ENCODE assay signal across 8 mouse cellular contexts in the genomic region with DNA sequence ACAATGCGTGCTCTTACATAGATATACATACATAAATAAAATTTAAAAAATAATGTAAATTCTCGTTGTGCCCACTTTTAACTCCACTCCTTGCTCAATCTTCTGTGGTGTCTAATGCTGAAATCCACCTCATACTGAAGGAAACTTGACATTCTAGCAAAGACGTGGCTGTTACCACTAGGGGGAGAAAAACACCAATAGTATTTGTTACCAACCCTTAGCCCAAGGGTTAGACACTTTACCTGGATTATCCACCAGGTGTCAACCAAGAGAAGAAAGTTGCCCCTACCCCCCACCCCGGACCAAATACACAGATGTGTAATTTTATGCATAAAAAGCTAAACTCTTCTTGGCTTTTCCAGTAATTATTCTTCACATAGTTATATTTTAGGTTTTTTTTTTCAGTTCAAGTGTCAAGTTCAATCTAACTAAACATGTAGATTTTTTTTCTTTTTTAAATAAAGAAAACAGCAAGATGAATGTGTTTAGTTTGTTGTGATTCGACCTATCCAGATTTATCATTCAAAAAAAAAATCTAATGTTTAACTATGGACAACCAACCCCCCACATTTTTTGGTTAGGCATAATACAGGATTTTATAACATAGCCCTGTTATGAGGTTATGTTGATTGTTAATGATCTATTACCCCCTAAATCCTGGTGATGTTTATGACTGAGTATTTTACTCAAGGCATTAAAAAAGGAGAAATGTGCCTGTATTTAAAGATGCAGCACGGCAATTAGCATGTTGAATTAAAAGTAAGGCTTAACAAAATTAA. TPM values are rescaled to one million over a fixed set of nuclear protein-coding genes. Genes with fewer than 3 reads are reported as not detected.
DNase-seq lines count a peak whose midpoint lies in the region; ATAC-seq lines count a peak whose summit lies in the region.

No protein-coding gene starts in this region.

- no peak for ATAC-seq in intestine, embryonic 14.5 days (replicated peaks; ENCODE audit: low FRiP score, low TSS enrichment, low read depth)
- no peak for ATAC-seq in intestine, embryonic 16.5 days
- no peak for ATAC-seq in embryonic facial prominence, embryonic 14.5 days (ENCODE audit: low read depth)
- peak; percentile 21 to 28 for ATAC-seq in hematopoietic stem cell, adult 5-6 weeks (replicated peaks in 1 of 2; ENCODE audit: insufficient read depth in 1 of 2, low FRiP score in 2 of 2, low TSS enrichment in 1 of 2, low read depth in 1 of 2, poor library complexity in 2 of 2, severe bottlenecking in 2 of 2)
- ATAC-seq in megakaryocyte-erythroid progenitor cell, adult 5-6 weeks (replicated peaks; ENCODE audit: low FRiP score, low TSS enrichment, poor library complexity, severe bottlenecking), result peak; percentile 35
- ATAC-seq in stomach, embryonic 14.5 days (ENCODE audit: insufficient number of reproducible peaks, insufficient read depth, low FRiP score, low read depth), result no peak

- H3K9me3 ChIP-seq in intestine, embryonic 14.5 days (ENCODE audit: control insufficient read depth, low read length), result no peaks in the 10 kb centered on the region
- no peaks in the 10 kb centered on the region for H3K9me3 ChIP-seq in intestine, embryonic 16.5 days (ENCODE audit: control insufficient read depth, low read length)
- no peaks in the 10 kb centered on the region for H3K9me3 ChIP-seq in embryonic facial prominence, embryonic 14.5 days (ENCODE audit: control insufficient read depth, low read length)
- H3K9me3 ChIP-seq in stomach, embryonic 14.5 days (ENCODE audit: control insufficient read depth, low read depth, low read length), result no peaks in the 10 kb centered on the region

- no peaks in the 10 kb centered on the region for H3K27me3 ChIP-seq in intestine, embryonic 14.5 days (replicated peaks; ENCODE audit: control insufficient read depth, insufficient read depth, low read length)
- no peaks in the 10 kb centered on the region for H3K27me3 ChIP-seq in intestine, embryonic 16.5 days (replicated peaks; ENCODE audit: control insufficient read depth, insufficient read depth, low read length)
- H3K27me3 ChIP-seq in embryonic facial prominence, embryonic 14.5 days (replicated peaks; ENCODE audit: control insufficient read depth, insufficient read depth, low read length), result no peaks in the 10 kb centered on the region
- no peaks in the 10 kb centered on the region for H3K27me3 ChIP-seq in stomach, embryonic 14.5 days (ENCODE audit: control insufficient read depth, insufficient read depth, low read length)

- peak overlapping the region; percentile 100 for H3K27ac ChIP-seq in intestine, embryonic 14.5 days (ENCODE audit: low read depth)
- H3K27ac ChIP-seq in intestine, embryonic 16.5 days (ENCODE audit: low read length), result no peak overlapping the region; the same call in 1 of the 2 replicates
- H3K27ac ChIP-seq in embryonic facial prominence, embryonic 14.5 days (replicated peaks; ENCODE audit: low read depth, low read length), result peak overlapping the region; percentile 100
- H3K27ac ChIP-seq in stomach, embryonic 14.5 days (ENCODE audit: low read length), result peak overlapping the region; percentile 100

- H3K4me1 ChIP-seq in intestine, embryonic 14.5 days (replicated peaks; ENCODE audit: control insufficient read depth, insufficient read depth, low read length), result peaks cover 8% of the 10 kb centered on the region
- H3K4me1 ChIP-seq in intestine, embryonic 16.5 days (ENCODE audit: control insufficient read depth, insufficient read depth, low read length), result no peaks in the 10 kb centered on the region
- H3K4me1 ChIP-seq in embryonic facial prominence, embryonic 14.5 days (ENCODE audit: control insufficient read depth, insufficient read depth, low read length), result peaks cover 3% of the 10 kb centered on the region
- H3K4me1 ChIP-seq in stomach, embryonic 14.5 days (ENCODE audit: control insufficient read depth, insufficient read depth, low read length), result no peaks in the 10 kb centered on the region

- peak; percentile 65 for DNase-seq in intestine, embryonic 14.5 days (ENCODE audit: low spot score)
- peak; percentile 90 for DNase-seq in adipocyte (ENCODE audit: low spot score)
- DNase-seq in embryonic facial prominence, embryonic 14.5 days (ENCODE audit: low spot score), result peak; percentile 94
- DNase-seq in left cerebral cortex, postnatal 10 days (ENCODE audit: extremely low spot score in 1 of 2, low spot score in 2 of 2), result peak; percentile 32 to 67

- intact Hi-C loops in left cerebral cortex, postnatal 10 days (cut with DNase I), result loop anchor here (2.0 to 10.0 kb wide), 4 partner anchors 275 to 873 kb away; no protein-coding TSS in a partner anchor

- peak overlapping the region; percentile 100 for H3K9ac ChIP-seq in intestine, embryonic 14.5 days (ENCODE audit: low read length)
- no peak overlapping the region for H3K9ac ChIP-seq in intestine, embryonic 16.5 days (ENCODE audit: low read depth, low read length)
- H3K9ac ChIP-seq in embryonic facial prominence, embryonic 14.5 days (ENCODE audit: low read depth, low read length), result peak overlapping the region; percentile 100; the same call in 1 of the 2 replicates
- 0 out of 2 replicates have a peak overlapping the region, but pooled peaks have one; percentile 58 for H3K9ac ChIP-seq in stomach, embryonic 14.5 days (replicated peaks; ENCODE audit: low read depth, low read length)

- no peak overlapping the region for H3K4me3 ChIP-seq in intestine, embryonic 14.5 days (ENCODE audit: low read depth, low read length)
- no peak overlapping the region for H3K4me3 ChIP-seq in intestine, embryonic 16.5 days (ENCODE audit: low read length)
- peak overlapping the region; percentile 94; the same call in 1 of the 2 replicates for H3K4me3 ChIP-seq in embryonic facial prominence, embryonic 14.5 days (ENCODE audit: low read depth, low read length)
- peak overlapping the region; percentile 92; the same call in 1 of the 2 replicates for H3K4me3 ChIP-seq in stomach, embryonic 14.5 days (ENCODE audit: low read depth, low read length)

- peak overlapping the region; percentile 63 for H3K4me2 ChIP-seq in intestine, embryonic 14.5 days (ENCODE audit: low read length)
- no peak overlapping the region for H3K4me2 ChIP-seq in intestine, embryonic 16.5 days (ENCODE audit: low read depth, low read length)
- H3K4me2 ChIP-seq in embryonic facial prominence, embryonic 14.5 days (ENCODE audit: low read depth, low read length), result peak overlapping the region; percentile 64
- H3K4me2 ChIP-seq in stomach, embryonic 14.5 days (replicated peaks; ENCODE audit: low read depth, low read length), result peak overlapping the region; percentile 40

- 17% methylated on average over 6 of the region's 6 CpGs for WGBS in intestine, embryonic 14.5 days
- WGBS in intestine, embryonic 16.5 days, result 17% methylated on average over 6 of the region's 6 CpGs
- WGBS in embryonic facial prominence, embryonic 14.5 days, result 21% methylated on average over 6 of the region's 6 CpGs
- 19% methylated on average over 6 of the region's 6 CpGs for WGBS in stomach, embryonic 14.5 days

- H3K36me3 ChIP-seq in intestine, embryonic 14.5 days (ENCODE audit: control insufficient read depth, insufficient read depth, low read length), result no peaks in the 10 kb centered on the region
- no peaks in the 10 kb centered on the region for H3K36me3 ChIP-seq in intestine, embryonic 16.5 days (ENCODE audit: control insufficient read depth, insufficient read depth, low read length)
- H3K36me3 ChIP-seq in embryonic facial prominence, embryonic 14.5 days (ENCODE audit: control insufficient read depth, insufficient read depth, low read length), result no peaks in the 10 kb centered on the region
- no peaks in the 10 kb centered on the region for H3K36me3 ChIP-seq in stomach, embryonic 14.5 days (ENCODE audit: control insufficient read depth, insufficient read depth, low read length)

RNA-seq across cellular contexts. Expression of gene Arrdc3, which starts 1.3 kb away (rescaled TPM):
- 59.5 and 71.0 TPM in 2 replicates for polyA plus RNA-seq in intestine, embryonic 14.5 days (2014; fragmentation: Nextera tagmentation; extraction: Ambion mirVana)
- 36.2 and 40.9 TPM in 2 replicates for polyA plus RNA-seq in intestine, embryonic 16.5 days (2015; fragmentation: Nextera tagmentation; extraction: Ambion mirVana)
- 44.2 and 74.4 TPM in 2 replicates for polyA plus RNA-seq in embryonic facial prominence, embryonic 14.5 days (2014; fragmentation: Nextera tagmentation; extraction: Ambion mirVana)
- total RNA-seq in hematopoietic stem cell, adult 5-6 weeks (2017), result 54.8 and 81.4 TPM in 2 replicates
- total RNA-seq in left cerebral cortex, postnatal 10 days (2021), result 10 to 100 TPM; 28.1 to 30.4 TPM
- total RNA-seq in megakaryocyte-erythroid progenitor cell, adult 5-6 weeks (2014; fragmentation: Nextera tagmentation), result 17.6 and 32.8 TPM in 2 replicates
- total RNA-seq in megakaryocyte-erythroid progenitor cell, adult 5-6 weeks (2017), result 18.9 and 31.6 TPM in 2 replicates
- polyA plus RNA-seq in stomach, embryonic 14.5 days (2014; fragmentation: Nextera tagmentation; extraction: Ambion mirVana), result 56.5 and 61.6 TPM in 2 replicates

Comparison
In these comparisons a context has a peak if more than half of its experiments do, and no peak if none do; other contexts are left out.
1. ATAC-seq: peak in hematopoietic stem cell, adult 5-6 weeks (2 of 2) and megakaryocyte-erythroid progenitor cell, adult 5-6 weeks (single experiment); none in intestine, embryonic 14.5 days (single experiment), intestine, embryonic 16.5 days (single experiment), embryonic facial prominence, embryonic 14.5 days (single experiment) and stomach, embryonic 14.5 days (single experiment).
2. H3K4me3 ChIP-seq: peak in embryonic facial prominence, embryonic 14.5 days (single experiment) and stomach, embryonic 14.5 days (single experiment); none in intestine, embryonic 14.5 days (single experiment) and intestine, embryonic 16.5 days (single experiment).
3. Peak in every context shown above with its lines, with median percentiles within 50 percentile points of each other: DNase-seq.